Mouse (Mus musculus) neural tube, embryonic 12.5 days (tissue): ENCODE data around the gene Nudt8. TPM values are rescaled to one million over a fixed set of nuclear protein-coding genes. Genes with fewer than 3 reads are reported as not detected.
"Not testable (repeated sequence)": the region's sequence is repeated elsewhere in the genome, so short reads cannot be mapped to it uniquely, and the experiment has no call there.

ENCODE experiments used
- ATAC-seq: fragments of 200-750 bp; cut with Nextera tagmentation; 2 replicates; pipeline ENCODE4 v1.8.0; 2017; ENCODE audit warnings: low read depth, mild to moderate bottlenecking, moderate TSS enrichment, moderate library complexity; ENCODE audit not compliant: low FRiP score
- H3K27ac ChIP-seq: fragments of 300-500 bp; sonication (generic); 2 replicates; pipeline ENCODE4 v1.5.1; 2016
- H3K27me3 ChIP-seq: fragments of 300-500 bp; sonication (generic); replicated peaks from 2 replicates; pipeline ENCODE4 v1.6.1; 2016; ENCODE audit warnings: mild to moderate bottlenecking
- H3K36me3 ChIP-seq: fragments of 300-500 bp; sonication (generic); 2 replicates; pipeline ENCODE4 v1.6.1; 2016; ENCODE audit warnings: mild to moderate bottlenecking
- H3K4me1 ChIP-seq: fragments of 300-500 bp; sonication (generic); 2 replicates; pipeline ENCODE4 v1.6.1; 2016
- H3K4me2 ChIP-seq: fragments of 300-500 bp; sonication (generic); replicated peaks from 2 replicates; pipeline ENCODE4 v1.6.1; 2016; ENCODE audit warnings: mild to moderate bottlenecking
- H3K4me3 ChIP-seq: fragments of 300-500 bp; sonication (generic); 2 replicates; pipeline ENCODE4 v1.5.1; 2016
- H3K9ac ChIP-seq: fragments of 300-500 bp; sonication (generic); 2 replicates; pipeline ENCODE4 v1.6.1; 2016; ENCODE audit warnings: mild to moderate bottlenecking
- H3K9me3 ChIP-seq: fragments of 300-500 bp; sonication (generic); 2 replicates; pipeline ENCODE4 v1.6.1; 2016; ENCODE audit warnings: mild to moderate bottlenecking
- WGBS: fragments of 180-500 bp; shearing (Covaris S2); methylation state at CpG from one replicate; pipeline ENCODE4 v1.1.7; 2016; 5-methylcytosine and 5-hydroxymethylcytosine counted together
- polyA plus RNA-seq: library from polyadenylated mRNA; unstranded; fragments of >200 nt; fragmentation: Nextera tagmentation; extraction: Ambion mirVana; gene quantifications from 2 replicates; pipeline ENCODE4 v1.2.1, GENCODE M21; 2016

Nudt8 gene
- polyA plus RNA-seq, 1 experiment from 2014 or later: 20.6 TPM

GRCm38 (mm10) chr19:4045966-4046865 lies 45.8 kb downstream of the Nudt8 start, which contains the start of gene Gstp2:
Gstp2 (minus strand) TSS chr19:4046023.
- Histone ChIP-seq H3K4me1 (no peaks in the 10 kb centered on the region), H3K27me3 (no peaks in the 10 kb centered on the region), H3K9me3 (no peaks in the 10 kb centered on the region), H3K4me3 (no peak within 1 kb of the TSS), H3K4me2 (no peak within 1 kb of the TSS), H3K9ac (no peak within 1 kb of the TSS), H3K27ac (no peak within 1 kb of the TSS), H3K36me3 (no peaks in the 10 kb centered on the region)
- WGBS: 61% methylated on average over 16 of the region's 16 CpGs
- no peak for ATAC-seq

- Histone ChIP-seq H3K4me1 (no peaks in the 10 kb centered on the region), H3K27me3 (no peaks in the 10 kb centered on the region), H3K9ac (no peak overlapping the region), H3K4me3 (no peak overlapping the region), H3K9me3 (no peaks in the 10 kb centered on the region), H3K36me3 (no peaks in the 10 kb centered on the region), H3K27ac (no peak overlapping the region), H3K4me2 (no peak overlapping the region)
- no peak for ATAC-seq
- 82% methylated on average over 8 of the region's 8 CpGs for whole genome bisulfite sequencing
Measured at GRCm38 (mm10) chr19:4046866-4047254, 46.5 kb downstream of the Nudt8 start.

- no peak for ATAC-seq
- Histone ChIP-seq H3K4me2 (no peak overlapping the region), H3K36me3 (no peaks in the 10 kb centered on the region), H3K4me1 (no peaks in the 10 kb centered on the region), H3K9me3 (no peaks in the 10 kb centered on the region), H3K27ac (no peak overlapping the region), H3K4me3 (no peak overlapping the region), H3K9ac (no peak overlapping the region), H3K27me3 (no peaks in the 10 kb centered on the region)
- WGBS: 18% methylated on average over 4 of the region's 4 CpGs
Measured at GRCm38 (mm10) chr19:4047859-4048258, 47.5 kb downstream of the Nudt8 start.

- not testable (repeated sequence) for H3K4me3 ChIP-seq, H3K27me3 ChIP-seq, H3K9me3 ChIP-seq, H3K9ac ChIP-seq, H3K36me3 ChIP-seq, H3K27ac ChIP-seq, H3K4me1 ChIP-seq, H3K4me2 ChIP-seq, ATAC-seq
- WGBS: 80% methylated on average over 5 of the region's 5 CpGs
Measured at GRCm38 (mm10) chr19:4049069-4049468, 48.7 kb downstream of the Nudt8 start.

DNA sequence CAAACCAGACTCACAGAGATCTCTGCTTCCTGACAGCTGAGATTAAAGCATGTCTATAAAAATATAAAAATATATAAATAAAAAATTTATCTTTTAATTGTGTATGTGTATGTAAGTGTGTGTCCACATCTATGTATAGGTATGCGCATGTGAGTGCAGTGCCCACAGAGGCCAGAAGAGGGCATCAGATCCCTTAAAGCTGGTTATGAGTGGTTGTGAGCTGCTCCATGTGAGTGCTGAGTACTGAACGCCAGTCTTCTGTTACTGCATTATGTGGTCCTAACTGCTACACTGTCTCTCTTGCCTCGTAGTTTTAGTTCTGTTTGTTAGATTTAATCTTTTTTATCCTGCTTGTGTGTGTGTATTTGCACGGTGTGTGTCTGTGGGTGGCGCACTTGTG lies 50.6 kb downstream of the Nudt8 start:
- Histone ChIP-seq H3K4me3 (no peak overlapping the region), H3K4me1 (no peaks in the 10 kb centered on the region), H3K4me2 (no peak overlapping the region), H3K9ac (no peak overlapping the region), H3K9me3 (no peaks in the 10 kb centered on the region), H3K27me3 (no peaks in the 10 kb centered on the region), H3K27ac (no peak overlapping the region), H3K36me3 (no peaks in the 10 kb centered on the region)
- WGBS: 94% methylated on average over 5 of the region's 5 CpGs
- no peak for ATAC-seq

Other genes starting within 250 kb of the Nudt8 start
- gene Kmt5b, start 233.2 kb upstream of the Nudt8 start, polyA plus RNA-seq: 53.1 and 55.3 TPM in 2 replicates
- 62.7 and 65.2 TPM in 2 replicates for gene Chka, start 148.8 kb upstream of the Nudt8 start, polyA plus RNA-seq
- gene Tcirg1, start 93.4 kb upstream of the Nudt8 start, polyA plus RNA-seq: 19.7 and 22.0 TPM in 2 replicates
- gene Ndufs8, start 87.8 kb upstream of the Nudt8 start, polyA plus RNA-seq: 226 and 234 TPM in 2 replicates
- 0.84 and 0.87 TPM in 2 replicates for gene Aldh3b1, start 70.8 kb upstream of the Nudt8 start, polyA plus RNA-seq
- 8.4 and 11.1 TPM in 2 replicates for gene Unc93b1, start 65.4 kb upstream of the Nudt8 start, polyA plus RNA-seq
- not detected in 2 replicates for gene Aldh3b3, start 41.9 kb upstream of the Nudt8 start, polyA plus RNA-seq
- 0.65 and 0.68 TPM in 2 replicates for gene Aldh3b2, start 28.3 kb upstream of the Nudt8 start, polyA plus RNA-seq
- 2.8 and 3.2 TPM in 2 replicates for gene Acy3, start 14.0 kb upstream of the Nudt8 start, polyA plus RNA-seq
- not detected in 2 replicates for gene Tbx10, start 7.8 kb upstream of the Nudt8 start, polyA plus RNA-seq
- 4.3 TPM in 2 replicates for gene Gm49405, start within 50 bp of the Nudt8 start, polyA plus RNA-seq
- gene Doc2g, start 2.7 kb downstream of the Nudt8 start, polyA plus RNA-seq: 4.5 and 6.0 TPM in 2 replicates
- 201 and 209 TPM in 2 replicates for gene Ndufv1, start 12.2 kb downstream of the Nudt8 start, polyA plus RNA-seq
- gene Gstp1, start 37.4 kb downstream of the Nudt8 start, polyA plus RNA-seq: 349 and 353 TPM in 2 replicates
- gene Gstp2, start 45.4 kb downstream of the Nudt8 start, polyA plus RNA-seq: 1.8 and 2.8 TPM in 2 replicates
- gene Gstp3, start 59.0 kb downstream of the Nudt8 start, polyA plus RNA-seq: not detected in 2 replicates
- not detected in 2 replicates for gene Cabp2, start 81.0 kb downstream of the Nudt8 start, polyA plus RNA-seq
- 73.6 and 75.9 TPM in 2 replicates for gene Cdk2ap2, start 96.6 kb downstream of the Nudt8 start, polyA plus RNA-seq
- 26.2 and 27.8 TPM in 2 replicates for gene Pitpnm1, start 99.4 kb downstream of the Nudt8 start, polyA plus RNA-seq
- gene Aip, start 125.3 kb downstream of the Nudt8 start, polyA plus RNA-seq: 67.3 and 69.4 TPM in 2 replicates
- gene Gpr152, start 139.2 kb downstream of the Nudt8 start, polyA plus RNA-seq: not detected in 2 replicates
- 0.13 and 0.19 TPM in 2 replicates for gene Cabp4, start 143.5 kb downstream of the Nudt8 start, polyA plus RNA-seq
- 128 and 131 TPM in 2 replicates for gene Coro1b, start 148.0 kb downstream of the Nudt8 start, polyA plus RNA-seq
- gene Ptprcap, start 153.0 kb downstream of the Nudt8 start, polyA plus RNA-seq: 0.92 and 0.94 TPM in 2 replicates
- gene Rps6kb2, start 162.8 kb downstream of the Nudt8 start, polyA plus RNA-seq: 62.3 and 71.7 TPM in 2 replicates
- gene Carns1, start 174.9 kb downstream of the Nudt8 start, polyA plus RNA-seq: 3.9 and 4.8 TPM in 2 replicates
- 1.1 and 1.4 TPM in 2 replicates for gene Tbc1d10c, start 190.7 kb downstream of the Nudt8 start, polyA plus RNA-seq
- 753 and 767 TPM in 2 replicates for gene Ppp1ca, start 191.5 kb downstream of the Nudt8 start, polyA plus RNA-seq
- gene Rad9a, start 201.1 kb downstream of the Nudt8 start, polyA plus RNA-seq: 25.9 and 34.0 TPM in 2 replicates
- 0.87 and 0.95 TPM in 2 replicates for gene Clcf1, start 213.7 kb downstream of the Nudt8 start, polyA plus RNA-seq
- not detected in 2 replicates for gene AC109138.7, start 213.8 kb downstream of the Nudt8 start, polyA plus RNA-seq
- gene Pold4, start 231.3 kb downstream of the Nudt8 start, polyA plus RNA-seq: 18.7 and 19.8 TPM in 2 replicates